Mouse (Mus musculus) cerebellum, postnatal 4 days (tissue): ENCODE results near the gene Gm15557.

Experiments
- DNase-seq, 2 experiments: peaks; one replicate each; pipeline ENCODE4 v3.0.0; 2022; ENCODE audit warnings: low spot score in 2 of 2, mixed read lengths in 1 of 2

Gene Gm15557

GRCm38 (mm10) chr2:155949362-155949761 lies 8.8 kb downstream of the Gm15557 start:
- no peak for DNase-seq

DNA sequence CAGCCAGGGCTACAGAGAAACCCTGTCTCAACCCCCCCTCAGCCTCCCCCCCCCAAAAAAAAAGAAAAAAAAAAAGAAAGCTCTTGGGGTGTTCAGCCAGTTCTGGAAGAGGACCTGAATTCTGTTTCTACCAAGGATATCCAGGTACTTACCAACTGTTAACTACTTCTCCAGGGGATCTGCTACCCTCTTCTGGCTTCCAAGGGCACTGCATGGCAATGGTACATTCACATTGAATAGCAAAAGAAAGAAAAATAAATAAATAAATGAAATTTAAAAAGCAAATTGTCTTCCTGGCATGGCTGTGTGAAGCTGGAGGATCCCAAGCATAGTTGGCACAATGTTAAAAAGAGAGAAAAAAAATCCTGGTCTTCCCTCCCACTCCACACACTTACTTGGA lies 11.5 kb downstream of the Gm15557 start:
- DNase-seq = peak in 1 of 2 experiments; percentile 68

- DNase-seq = peak; percentile 68 to 85
Observed at GRCm38 (mm10) chr2:155956134-155957059, 15.9 kb downstream of the Gm15557 start, which contains the start of gene Cep250. Gene Cep250 (plus strand): TSS chr2:155956458.

DNA sequence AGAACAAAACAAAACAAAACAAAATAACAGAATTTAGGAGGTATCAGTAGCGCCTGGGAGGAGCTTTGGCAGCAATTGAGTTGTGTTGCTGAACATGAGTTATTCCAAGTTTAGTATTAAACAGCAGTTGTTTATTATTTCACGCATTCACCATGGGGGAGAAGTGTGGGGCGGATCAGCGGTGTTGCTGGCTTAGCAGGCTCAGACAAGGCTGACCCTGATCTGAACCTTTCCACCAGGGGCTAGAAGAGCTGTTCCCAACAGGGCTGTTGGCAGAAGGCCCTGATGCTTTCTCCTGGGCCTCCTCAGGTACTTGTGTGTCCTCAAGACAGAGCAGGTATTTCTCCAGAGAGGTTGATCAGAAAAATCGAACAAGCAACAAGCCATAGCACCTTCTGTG lies 19.5 kb downstream of the Gm15557 start:
- DNase-seq = no peak

GRCm38 (mm10) chr2:155961862-155962261 lies 21.3 kb downstream of the Gm15557 start:
- no peak for DNase-seq

DNA sequence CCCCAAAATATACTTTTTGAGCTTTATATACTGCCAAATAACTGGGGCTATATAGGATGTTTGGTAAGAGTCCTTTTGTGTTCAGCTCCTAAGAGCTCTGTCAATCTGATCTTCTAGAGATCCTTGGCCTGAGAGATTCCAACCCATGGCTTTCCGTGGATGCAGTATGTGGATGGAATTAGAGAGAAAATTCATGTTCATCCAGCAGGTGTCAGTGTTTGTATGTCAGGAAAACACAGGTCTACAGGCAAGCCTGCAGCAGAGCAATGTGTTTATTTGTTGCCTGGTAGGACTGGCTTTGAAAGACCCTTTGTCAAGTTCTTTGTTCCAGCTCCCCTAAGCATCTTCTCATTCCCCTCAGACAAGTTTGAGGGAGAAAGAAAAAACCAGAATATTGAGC lies 22.5 kb downstream of the Gm15557 start:
- no peak for DNase-seq

- no peak for DNase-seq
Observed at GRCm38 (mm10) chr2:155973348-155973747, 32.8 kb downstream of the Gm15557 start.

- no peak for DNase-seq
Observed at GRCm38 (mm10) chr2:155974087-155974731, 33.7 kb downstream of the Gm15557 start.

- DNase-seq = no peak
Observed at GRCm38 (mm10) chr2:155979328-155979991, 38.9 kb downstream of the Gm15557 start.

DNA sequence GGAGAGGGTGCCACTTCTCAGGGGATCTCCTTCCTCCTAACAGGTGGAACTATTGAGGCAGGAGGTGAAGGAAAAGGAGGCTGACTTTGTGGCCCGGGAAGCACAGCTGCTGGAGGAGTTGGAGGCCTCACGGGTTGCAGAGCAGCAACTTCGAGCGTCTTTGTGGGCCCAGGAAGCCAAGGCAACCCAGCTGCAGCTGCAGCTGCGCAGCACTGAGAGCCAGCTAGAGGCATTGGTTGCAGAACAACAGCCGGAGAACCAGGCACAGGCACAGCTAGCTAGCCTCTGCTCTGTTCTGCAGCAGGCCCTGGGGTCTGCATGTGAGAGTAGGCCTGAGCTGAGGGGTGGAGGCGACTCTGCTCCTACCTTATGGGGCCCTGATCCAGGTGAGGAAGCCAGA lies 45.2 kb downstream of the Gm15557 start:
- DNase-seq = no peak

- no peak for DNase-seq
Observed at GRCm38 (mm10) chr2:155987131-155987530, 46.6 kb downstream of the Gm15557 start.

DNA sequence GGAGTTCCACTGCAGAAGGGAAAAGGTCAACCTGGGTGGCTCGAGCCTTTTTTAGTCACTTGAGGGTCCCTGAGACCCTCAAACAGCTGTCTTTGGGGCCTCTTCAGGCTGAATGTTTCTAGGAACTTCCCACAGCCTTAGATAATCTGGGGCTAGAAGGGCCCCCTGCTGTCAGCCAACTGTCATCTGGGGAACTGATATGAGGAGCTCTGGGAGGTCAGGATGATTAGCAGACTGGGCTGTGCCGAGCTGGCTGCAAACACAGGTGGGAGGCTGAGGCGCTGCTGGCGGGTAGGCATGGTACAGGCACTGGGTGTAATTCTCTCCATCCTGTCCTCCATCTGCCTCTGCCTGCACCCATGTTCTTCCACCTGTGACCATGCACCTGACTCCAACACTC lies 48.6 kb downstream of the Gm15557 start:
- DNase-seq = no peak

- DNase-seq = peak in 1 of 2 experiments; percentile 16
Observed at GRCm38 (mm10) chr2:155991151-155991550, 50.6 kb downstream of the Gm15557 start.

GRCm38 (mm10) chr2:155991863-155992321 lies 51.4 kb downstream of the Gm15557 start:
- DNase-seq = peak; percentile 63 to 88
